Mouse (Mus musculus) midbrain, embryonic 11.5 days (tissue): ENCODE measurements around the gene Myo1h. TPM values are rescaled to one million over a fixed set of nuclear protein-coding genes. Genes with fewer than 3 reads are reported as not detected.
A peak's percentile ranks its signal among the peaks of the same experiment; 100 is the strongest.

Experiments used
- ATAC-seq: fragments of 200-750 bp; cut with Nextera tagmentation; 2 replicates; pipeline ENCODE4 v1.8.0; 2017; ENCODE audit warnings: moderate TSS enrichment, moderate library complexity; ENCODE audit not compliant: low FRiP score
- DNase-seq: peaks from one replicate; pipeline ENCODE4 v3.0.0; 2015; ENCODE audit warnings: low spot score; ENCODE audit errors: missing footprints
- H3K27ac ChIP-seq: fragments of 300-500 bp; sonication (generic); 2 replicates; pipeline ENCODE4 v1.5.1; 2014; ENCODE audit warnings: low read depth, low read length
- H3K27me3 ChIP-seq: fragments of 300-500 bp; sonication (generic); 2 replicates; pipeline ENCODE4 v1.6.1; 2014; ENCODE audit warnings: mild to moderate bottlenecking, low read length, moderate library complexity, mixed read lengths; ENCODE audit not compliant: control insufficient read depth, insufficient read depth
- H3K36me3 ChIP-seq: fragments of 300-500 bp; sonication (generic); 2 replicates; pipeline ENCODE4 v1.6.1; 2014; ENCODE audit warnings: mild to moderate bottlenecking, low read length, moderate library complexity, mixed read lengths; ENCODE audit not compliant: control insufficient read depth, insufficient read depth
- H3K4me1 ChIP-seq: fragments of 300-500 bp; sonication (generic); 2 replicates; pipeline ENCODE4 v1.6.1; 2014; ENCODE audit warnings: low read length; ENCODE audit not compliant: control insufficient read depth, insufficient read depth
- H3K4me2 ChIP-seq: fragments of 300-500 bp; sonication (generic); 2 replicates; pipeline ENCODE4 v1.6.1; 2014; ENCODE audit warnings: mild to moderate bottlenecking, moderate library complexity
- H3K4me3 ChIP-seq: fragments of 300-500 bp; sonication (generic); 2 replicates; pipeline ENCODE4 v1.5.1; 2014; ENCODE audit warnings: low read depth, low read length
- H3K9ac ChIP-seq: fragments of 300-500 bp; sonication (generic); 2 replicates; pipeline ENCODE4 v1.6.1; 2014; ENCODE audit warnings: low read length
- H3K9me3 ChIP-seq: fragments of 300-500 bp; sonication (generic); 2 replicates; pipeline ENCODE4 v1.6.1; 2016; ENCODE audit warnings: low read length; ENCODE audit not compliant: control insufficient read depth
- WGBS: fragments of 180-500 bp; shearing (Covaris S2); extraction: QIAGEN DNeasy Blood & Tissue Kit; methylation state at CpG from one replicate; pipeline ENCODE4 v1.1.7; 2014; 5-methylcytosine and 5-hydroxymethylcytosine counted together
- polyA plus RNA-seq: library from polyadenylated mRNA; unstranded; fragments of >200 nt; fragmentation: Nextera tagmentation; extraction: Ambion mirVana; gene quantifications from 2 replicates; pipeline ENCODE4 v1.2.1, GENCODE M21; 2014

Gene Myo1h
- polyA plus RNA-seq, 1 experiment from 2014 or later, result 0.45 TPM

DNA sequence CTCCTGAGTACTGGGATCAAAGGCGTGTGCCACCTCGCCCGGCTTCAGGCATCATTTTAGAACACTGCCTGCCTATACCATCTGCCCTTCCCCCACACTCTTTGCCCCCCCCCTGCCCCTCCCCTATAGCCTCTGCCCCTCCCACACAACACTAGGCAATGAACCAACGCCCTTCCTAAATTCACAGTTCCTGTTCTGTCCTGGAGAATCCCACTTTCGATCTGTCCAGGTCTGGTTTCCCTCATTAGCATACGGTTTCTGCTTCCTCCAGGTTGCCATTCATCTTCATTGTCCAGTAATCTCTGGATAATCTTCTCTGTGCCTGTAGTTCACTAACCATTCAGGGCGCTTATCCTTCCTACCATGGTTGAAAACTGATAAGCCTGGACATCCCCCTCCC, 54.6 kb downstream of the Myo1h start:
- 83% methylated on average over 7 of the region's 7 CpGs for WGBS
- no peak for DNase-seq

DNA sequence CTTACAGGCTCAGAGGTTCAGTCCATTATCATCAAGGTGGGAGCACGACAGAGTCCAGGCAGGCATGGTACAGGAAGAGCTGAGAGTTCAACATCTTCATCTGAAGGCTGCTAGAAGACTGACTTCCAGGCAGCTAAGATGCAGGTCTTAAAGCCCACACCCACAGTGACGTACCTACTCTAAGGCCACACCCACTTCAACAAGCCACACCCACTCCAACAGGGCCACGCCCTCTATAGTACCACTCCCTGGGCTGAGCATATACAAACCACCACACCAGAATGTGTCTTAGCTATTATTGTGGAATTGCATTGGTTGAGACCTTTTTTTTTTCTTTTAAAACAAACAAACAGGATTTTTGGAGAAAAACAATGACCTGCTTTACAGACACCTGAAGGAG, 56.6 kb downstream of the Myo1h start:
- Histone ChIP-seq H3K4me2 (no peak overlapping the region), H3K27me3 (no peaks in the 10 kb centered on the region), H3K27ac (no peak overlapping the region), H3K9me3 (no peaks in the 10 kb centered on the region), H3K4me1 (no peaks in the 10 kb centered on the region), H3K36me3 (no peaks in the 10 kb centered on the region), H3K9ac (no peak overlapping the region), H3K4me3 (no peak overlapping the region)
- 72% methylated on average over 3 of the region's 3 CpGs for WGBS
- no peak for ATAC-seq
- no peak for DNase-seq

More for the DNA sequence above, 54.6 kb downstream of the Myo1h start:
- no peak overlapping the region for H3K4me3 ChIP-seq
- H3K27me3 ChIP-seq, result no peaks in the 10 kb centered on the region
- H3K27ac ChIP-seq, result no peak overlapping the region
- no peak for ATAC-seq
- H3K4me1 ChIP-seq, result no peaks in the 10 kb centered on the region
- H3K36me3 ChIP-seq, result no peaks in the 10 kb centered on the region
- H3K9me3 ChIP-seq, result no peaks in the 10 kb centered on the region
- H3K9ac ChIP-seq, result no peak overlapping the region
- no peak overlapping the region for H3K4me2 ChIP-seq

DNA sequence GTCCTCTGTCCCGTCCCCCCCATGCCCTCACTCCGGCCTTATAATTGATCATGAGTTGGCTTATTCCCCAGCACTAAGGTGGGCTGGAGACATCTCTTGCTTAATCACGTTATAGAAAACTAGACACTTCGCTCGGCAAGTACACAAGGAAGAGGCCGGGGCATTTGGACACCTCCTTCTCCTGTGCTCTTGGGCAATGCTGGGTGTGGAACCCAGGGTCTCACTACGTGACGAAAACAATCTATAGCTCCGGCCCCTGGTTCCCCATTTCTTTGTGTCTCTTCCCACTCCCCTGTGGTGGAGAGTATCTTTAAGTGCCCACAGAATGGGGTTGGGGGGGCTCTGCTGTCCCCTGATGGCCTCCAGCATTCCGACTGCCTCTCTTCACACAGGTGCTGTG, 58.0 kb downstream of the Myo1h start:
- 83% methylated on average over 10 of the region's 10 CpGs for WGBS
- Histone ChIP-seq H3K9me3 (no peaks in the 10 kb centered on the region), H3K27ac (no peak overlapping the region), H3K36me3 (no peaks in the 10 kb centered on the region), H3K4me2 (no peak overlapping the region), H3K9ac (no peak overlapping the region), H3K27me3 (no peaks in the 10 kb centered on the region), H3K4me1 (no peaks in the 10 kb centered on the region), H3K4me3 (no peak overlapping the region)
- DNase-seq (no peak), ATAC-seq (no peak)

DNA sequence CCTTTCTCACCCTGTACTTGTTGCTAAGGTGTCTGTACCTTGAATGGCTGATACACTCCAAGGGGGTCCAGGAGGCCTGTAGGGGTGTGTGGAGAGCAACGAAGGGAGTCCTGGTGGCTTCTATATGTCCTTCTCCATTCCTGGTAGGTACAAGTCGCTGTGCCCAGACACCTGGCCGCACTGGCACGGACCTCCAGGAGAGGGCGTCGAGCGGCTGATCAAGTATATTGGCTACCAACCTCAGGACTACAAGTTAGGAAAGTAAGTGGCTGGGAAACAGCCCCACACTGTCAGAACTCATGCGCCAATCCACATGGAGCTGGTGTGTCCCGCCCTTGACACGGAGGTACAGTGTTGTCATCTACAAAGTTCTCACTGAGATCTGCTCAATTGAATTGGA, 62.5 kb downstream of the Myo1h start:
- Histone ChIP-seq H3K27ac (no peak overlapping the region), H3K9me3 (no peaks in the 10 kb centered on the region), H3K4me1 (no peaks in the 10 kb centered on the region), H3K27me3 (no peaks in the 10 kb centered on the region), H3K9ac (no peak overlapping the region), H3K36me3 (no peaks in the 10 kb centered on the region), H3K4me3 (no peak overlapping the region), H3K4me2 (no peak overlapping the region)
- WGBS, result 69% methylated on average over 10 of the region's 10 CpGs
- ATAC-seq (no peak), DNase-seq (no peak)

DNA sequence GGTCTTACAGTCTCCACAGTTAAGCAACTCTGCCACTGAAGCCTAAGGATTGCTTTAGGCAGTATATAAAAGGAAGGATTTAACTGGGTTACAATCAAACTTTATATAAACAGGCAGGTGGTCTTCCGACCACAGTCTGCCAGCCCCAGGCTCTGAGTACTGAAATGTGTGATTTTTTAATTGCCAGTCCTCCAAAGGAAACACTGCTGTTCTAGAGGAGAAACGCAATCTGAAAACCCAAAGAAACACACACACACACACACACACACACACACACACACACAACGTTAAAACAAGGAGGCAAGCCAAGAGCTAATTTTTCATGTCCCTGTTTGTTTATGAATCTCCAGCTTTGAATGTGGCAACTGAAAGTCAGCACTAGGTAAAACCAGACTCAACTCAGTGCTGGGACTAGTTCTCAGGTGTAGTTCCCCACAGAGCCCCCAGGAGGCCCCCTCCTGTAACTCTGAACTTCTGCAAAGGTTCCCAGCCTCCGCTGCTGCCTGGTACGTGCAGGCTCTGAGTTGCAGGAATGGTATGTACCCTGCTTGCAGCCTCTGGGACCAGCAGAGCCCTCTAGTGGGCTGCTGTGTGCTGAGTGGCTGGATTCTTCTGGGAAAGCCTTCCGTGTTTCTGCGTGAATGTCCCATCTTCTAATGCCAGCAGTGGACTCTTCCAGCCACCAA, 67.4 kb downstream of the Myo1h start:
- H3K4me1 ChIP-seq, result peaks cover 10% of the 10 kb centered on the region
- H3K4me3 ChIP-seq, result no peak overlapping the region

DNA sequence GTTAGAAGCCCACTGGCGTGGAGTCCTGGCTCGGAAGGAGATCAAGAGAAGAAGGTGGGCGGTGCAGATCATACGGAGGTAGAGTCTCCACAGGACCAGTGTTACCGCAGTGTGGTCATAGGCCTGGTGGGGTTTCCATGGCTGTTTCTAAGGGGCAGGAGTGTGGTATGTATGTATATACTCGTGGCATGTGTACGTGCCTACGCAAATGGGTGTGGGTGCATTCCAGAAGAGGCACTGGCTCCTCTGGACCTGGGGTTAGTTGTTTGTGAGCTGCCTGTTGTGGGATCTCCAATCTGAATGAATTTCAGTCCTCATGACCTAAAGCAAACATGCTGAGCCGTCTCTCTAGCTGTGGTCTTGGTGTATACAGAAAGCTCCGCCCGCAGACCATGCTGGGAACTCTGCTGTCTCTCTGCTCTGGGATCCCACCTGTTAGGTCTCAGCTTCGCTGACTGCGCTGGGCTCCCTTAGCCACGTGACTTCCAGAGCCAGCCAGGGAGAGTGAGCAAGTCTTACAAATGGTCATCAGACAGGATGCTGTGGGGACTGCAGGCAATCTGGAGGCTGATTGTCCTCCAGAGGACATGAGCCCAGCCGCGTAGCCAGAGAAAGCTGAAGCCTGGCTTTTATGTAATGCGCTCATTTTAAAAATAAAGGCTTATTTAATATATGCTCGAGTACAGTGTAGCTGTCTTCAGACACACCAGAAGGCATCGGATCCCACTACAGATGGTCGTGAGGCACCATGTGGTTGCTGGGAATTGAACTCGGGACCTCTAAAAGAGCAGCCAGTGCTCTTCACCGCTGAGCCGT, 68.2 kb downstream of the Myo1h start:
- no peak overlapping the region for H3K4me3 ChIP-seq
- no peak overlapping the region for H3K9ac ChIP-seq
- no peaks in the 10 kb centered on the region for H3K27me3 ChIP-seq
- ATAC-seq, result peak; percentile 58; the same call in 1 of the 2 replicates
- DNase-seq, result peak; percentile 95
- H3K9me3 ChIP-seq, result no peaks in the 10 kb centered on the region
- WGBS, result 58% methylated on average over 23 of the region's 23 CpGs
- no peaks in the 10 kb centered on the region for H3K36me3 ChIP-seq
- H3K27ac ChIP-seq, result no peak overlapping the region
- peaks cover 10% of the 10 kb centered on the region for H3K4me1 ChIP-seq
- H3K4me2 ChIP-seq, result no peak overlapping the region

More for the DNA sequence above, 67.4 kb downstream of the Myo1h start:
- no peaks in the 10 kb centered on the region for H3K9me3 ChIP-seq
- no peaks in the 10 kb centered on the region for H3K36me3 ChIP-seq
- H3K4me2 ChIP-seq, result no peak overlapping the region
- no peak for DNase-seq
- no peak overlapping the region for H3K27ac ChIP-seq
- WGBS, result 31% methylated on average over 7 of the region's 7 CpGs
- H3K9ac ChIP-seq, result no peak overlapping the region
- ATAC-seq, result peak; percentile 68; the same call in 1 of the 2 replicates
- no peaks in the 10 kb centered on the region for H3K27me3 ChIP-seq

DNA sequence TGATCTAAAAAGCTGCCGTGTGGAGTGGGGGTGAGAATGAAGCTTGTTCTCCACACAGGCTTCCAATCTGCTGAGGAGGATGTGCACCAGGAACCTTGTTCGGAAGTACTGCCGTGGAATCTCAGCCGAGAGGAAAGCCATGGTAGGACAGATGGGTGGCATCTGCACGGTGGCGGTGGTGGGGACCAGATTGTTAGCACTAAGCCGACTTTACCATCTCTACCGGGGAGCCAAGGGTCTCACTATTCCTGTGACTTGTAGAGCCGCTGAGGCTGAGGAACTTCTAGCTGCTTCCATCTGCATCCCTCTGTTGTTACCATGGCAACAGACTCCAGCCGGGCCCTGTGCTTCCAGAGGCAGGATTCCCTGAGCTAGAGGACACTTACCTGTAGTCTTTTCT, 69.9 kb downstream of the Myo1h start:
- Histone ChIP-seq H3K36me3 (0 out of 2 replicates have a peak, but pooled peaks cover 1% of the 10 kb centered on the region), H3K4me3 (no peak overlapping the region), H3K27me3 (no peaks in the 10 kb centered on the region), H3K9me3 (no peaks in the 10 kb centered on the region), H3K4me1 (peaks cover 10% of the 10 kb centered on the region), H3K4me2 (no peak overlapping the region), H3K9ac (no peak overlapping the region), H3K27ac (no peak overlapping the region)
- DNase-seq (no peak), ATAC-seq (no peak)
- 64% methylated on average over 10 of the region's 10 CpGs for WGBS

DNA sequence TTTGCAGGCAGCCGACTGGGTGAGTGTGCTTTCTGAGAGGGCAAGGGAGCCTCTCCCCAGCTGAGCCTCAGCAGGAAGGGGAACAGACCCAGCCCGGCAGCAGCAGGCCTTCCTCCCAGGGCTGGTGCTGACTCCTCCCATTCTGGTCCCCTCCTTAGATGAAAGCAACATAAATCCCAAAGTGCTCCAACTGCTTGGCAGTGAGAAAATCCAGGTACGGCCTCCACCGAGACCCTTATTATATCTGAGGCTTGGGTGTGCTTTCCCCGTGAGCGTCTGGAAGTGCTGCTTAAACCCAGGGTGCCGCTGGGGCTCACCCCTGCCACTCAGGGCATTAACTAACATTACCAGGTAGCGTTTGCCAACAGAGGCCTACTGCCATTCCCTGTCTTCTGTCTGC, 70.6 kb downstream of the Myo1h start:
- H3K36me3 ChIP-seq, result 0 out of 2 replicates have a peak, but pooled peaks cover 2% of the 10 kb centered on the region
- H3K4me3 ChIP-seq, result no peak overlapping the region
- no peak for ATAC-seq
- no peaks in the 10 kb centered on the region for H3K9me3 ChIP-seq
- WGBS, result 75% methylated on average over 8 of the region's 8 CpGs
- no peak overlapping the region for H3K27ac ChIP-seq
- H3K4me2 ChIP-seq, result no peak overlapping the region
- DNase-seq, result no peak
- H3K9ac ChIP-seq, result no peak overlapping the region
- H3K4me1 ChIP-seq, result peaks cover 10% of the 10 kb centered on the region
- no peaks in the 10 kb centered on the region for H3K27me3 ChIP-seq

DNA sequence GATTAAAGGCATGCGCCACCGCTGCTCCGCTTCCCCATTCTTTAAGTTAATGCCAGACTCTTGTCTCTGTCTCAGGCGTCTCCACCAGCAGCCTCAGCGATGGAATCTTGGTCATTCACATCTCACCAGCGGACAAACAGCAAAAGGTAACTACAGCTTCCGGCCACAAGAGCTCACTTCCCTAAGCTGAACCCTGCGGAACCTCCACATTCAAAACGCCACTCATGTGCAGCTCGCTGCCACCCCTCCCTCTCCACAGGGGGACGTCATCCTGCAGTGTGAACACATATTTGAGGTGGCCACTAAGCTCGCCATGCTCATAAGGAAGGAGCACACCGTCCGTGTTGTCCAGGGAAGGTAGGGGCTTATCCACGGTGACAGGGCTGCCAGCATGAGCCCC, 72.0 kb downstream of the Myo1h start:
- no peak overlapping the region for H3K27ac ChIP-seq
- no peaks in the 10 kb centered on the region for H3K9me3 ChIP-seq
- no peak overlapping the region for H3K9ac ChIP-seq
- H3K4me2 ChIP-seq, result no peak overlapping the region
- peaks cover 10% of the 10 kb centered on the region for H3K4me1 ChIP-seq
- WGBS, result 84% methylated on average over 15 of the region's 15 CpGs
- H3K27me3 ChIP-seq, result no peaks in the 10 kb centered on the region
- DNase-seq (no peak), ATAC-seq (no peak)
- H3K4me3 ChIP-seq, result no peak overlapping the region
- H3K36me3 ChIP-seq, result peaks cover 12% of the 10 kb centered on the region
